Mouse (Mus musculus): ENCODE results near the gene Depdc5. TPM values are rescaled to one million over a fixed set of nuclear protein-coding genes. Genes with fewer than 3 reads are reported as not detected.
"Not testable (repeated sequence)": the region's sequence is repeated elsewhere in the genome, so short reads cannot be mapped to it uniquely, and the experiment has no call there.

Gene Depdc5
- 10 to 100 TPM; 21.5 to 22.0 TPM for total RNA-seq (2021)

- peak; percentile 95 for DNase-seq
- intact Hi-C loops (cut with DNase I) = loop anchor here (5.0 kb wide), 1 partner anchor 154 kb away; the partner anchor contains the start of gene Ywhah
Observed at GRCm38 (mm10) chr5:32863253-32864228, at the start of gene Depdc5. TSS of gene Depdc5 (plus strand) at chr5:32863701.

GRCm38 (mm10) chr5:32815396-32815795 lies 48.1 kb upstream of the Depdc5 start:
- intact Hi-C loops (cut with DNase I) = no loop called here
- DNase-seq = no peak

GRCm38 (mm10) chr5:32820471-32820870 lies 43.0 kb upstream of the Depdc5 start:
- no peak for DNase-seq
- intact Hi-C loops (cut with DNase I) = no loop called here

GRCm38 (mm10) chr5:32827009-32827408 lies 36.5 kb upstream of the Depdc5 start, which contains the start of gene Gm20671:
TSS of gene Gm20671 (minus strand) at chr5:32827109.
- intact Hi-C loops (cut with DNase I) = no loop called here

GRCm38 (mm10) chr5:32828766-32829165 lies 34.7 kb upstream of the Depdc5 start:
- intact Hi-C loops (cut with DNase I); DNase-seq: not testable (repeated sequence)

More at GRCm38 (mm10) chr5:32827009-32827408, 36.5 kb upstream of the Depdc5 start, which contains the start of gene Gm20671:
- no peak for DNase-seq

GRCm38 (mm10) chr5:32830054-32830453 lies 33.4 kb upstream of the Depdc5 start:
- intact Hi-C loops (cut with DNase I) = no loop called here
- no peak for DNase-seq

GRCm38 (mm10) chr5:32834497-32834896 lies 29.0 kb upstream of the Depdc5 start:
- no peak for DNase-seq
- intact Hi-C loops (cut with DNase I) = no loop called here

- DNase-seq = no peak
- intact Hi-C loops (cut with DNase I) = no loop called here
Observed at GRCm38 (mm10) chr5:32836976-32837375, 26.5 kb upstream of the Depdc5 start.

- no peak for DNase-seq
Observed at GRCm38 (mm10) chr5:32840029-32840428, 23.5 kb upstream of the Depdc5 start.

GRCm38 (mm10) chr5:32849178-32849577 lies 14.3 kb upstream of the Depdc5 start:
- intact Hi-C loops (cut with DNase I) = no loop called here
- DNase-seq = no peak

More at GRCm38 (mm10) chr5:32840029-32840428, 23.5 kb upstream of the Depdc5 start:
- intact Hi-C loops (cut with DNase I) = no loop called here

- DNase-seq; intact Hi-C loops (cut with DNase I): not testable (repeated sequence)
Observed at GRCm38 (mm10) chr5:32849580-32849979, 13.9 kb upstream of the Depdc5 start.

- intact Hi-C loops (cut with DNase I) = no loop called here
- DNase-seq = no peak
Observed at GRCm38 (mm10) chr5:32852026-32852425, 11.5 kb upstream of the Depdc5 start.

- intact Hi-C loops (cut with DNase I) = no loop called here
- peak; percentile 99 to 100 for DNase-seq
Observed at GRCm38 (mm10) chr5:32853731-32854507, 9.6 kb upstream of the Depdc5 start, which contains the start of gene Prr14l. TSS of gene Prr14l (minus strand) at chr5:32854256.

GRCm38 (mm10) chr5:32854818-32855217 lies 8.7 kb upstream of the Depdc5 start:
- intact Hi-C loops (cut with DNase I) = no loop called here
- no peak for DNase-seq

- DNase-seq; intact Hi-C loops (cut with DNase I): not testable (repeated sequence)
Observed at GRCm38 (mm10) chr5:32855274-32855673, 8.2 kb upstream of the Depdc5 start.

GRCm38 (mm10) chr5:32857781-32858220 lies 5.7 kb upstream of the Depdc5 start:
- peak; percentile 46 to 65 for DNase-seq
- intact Hi-C loops (cut with DNase I) = no loop called here

- intact Hi-C loops (cut with DNase I) = loop anchor here (5.0 kb wide), 1 partner anchor 156 kb away; the partner anchor contains the start of gene Ywhah
- DNase-seq = no peak
Observed at GRCm38 (mm10) chr5:32861082-32861481, 2.4 kb upstream of the Depdc5 start.

GRCm38 (mm10) chr5:32862469-32863132 lies 900 bp upstream of the Depdc5 start:
- intact Hi-C loops (cut with DNase I) = loop anchor here (5.0 kb wide), 1 partner anchor 155 kb away; the partner anchor contains the start of gene Ywhah
- no peak for DNase-seq

- DNase-seq = no peak
- intact Hi-C loops (cut with DNase I) = no loop called here
Observed at GRCm38 (mm10) chr5:32869389-32870024, 6.0 kb downstream of the Depdc5 start.

- DNase-seq = no peak
- intact Hi-C loops (cut with DNase I) = no loop called here
Observed at GRCm38 (mm10) chr5:32872346-32872745, 8.8 kb downstream of the Depdc5 start.

Data from heart, postnatal 10 days (tissue).